Mouse (Mus musculus) bone marrow, adult 2 months (tissue): ENCODE results near the gene Pakap. TPM values are rescaled to one million over a fixed set of nuclear protein-coding genes. Genes with fewer than 3 reads are reported as not detected.

Experiments
- H3K27ac ChIP-seq: fragments of 200-500 bp; 2 replicates; pipeline ENCODE4 v1.5.1; 2012; ENCODE audit warnings: low read depth, mild to moderate bottlenecking, control low read depth, inconsistent platforms, low read length; ENCODE audit not compliant: control insufficient read depth, poor library complexity, insufficient read depth
- H3K4me1 ChIP-seq: fragments of 200-500 bp; 2 replicates; pipeline ENCODE4 v1.6.1; 2011; ENCODE audit warnings: low read length; ENCODE audit not compliant: control insufficient read depth, insufficient read depth
- H3K4me3 ChIP-seq: fragments of 200-500 bp; replicated peaks from 2 replicates; pipeline ENCODE3; 2011; ENCODE audit warnings: mild to moderate bottlenecking, low read depth, low read length, control low read depth; ENCODE audit not compliant: control insufficient read depth
- CTCF ChIP-seq: fragments of 200-500 bp; IDR thresholded peaks from 2 replicates; pipeline ENCODE4 v1.5.1; 2011; ENCODE audit warnings: low read length, control low read depth; ENCODE audit not compliant: control insufficient read depth, insufficient read depth
- POLR2A ChIP-seq: fragments of 200-500 bp; IDR thresholded peaks from 2 replicates; pipeline ENCODE4 v1.6.1; 2011; ENCODE audit warnings: low read depth, mild to moderate bottlenecking, control low read depth, low read length, borderline replicate concordance; ENCODE audit not compliant: control insufficient read depth
- WGBS: fragments of 180-500 bp; shearing (Covaris S2); methylation state at CpG from one replicate; pipeline ENCODE4 v1.1.7; 2018; 5-methylcytosine and 5-hydroxymethylcytosine counted together
- polyA plus RNA-seq: library from polyadenylated mRNA; stranded (reverse); fragments of >200 nt; gene quantifications from 2 replicates; pipeline ENCODE4 v1.2.4, GENCODE M21; 2011; ENCODE audit warnings: low replicate concordance; ENCODE audit not compliant: missing spikeins, insufficient read depth, insufficient read length

Pakap gene
- polyA plus RNA-seq, 1 experiment = 1.9 TPM

DNA sequence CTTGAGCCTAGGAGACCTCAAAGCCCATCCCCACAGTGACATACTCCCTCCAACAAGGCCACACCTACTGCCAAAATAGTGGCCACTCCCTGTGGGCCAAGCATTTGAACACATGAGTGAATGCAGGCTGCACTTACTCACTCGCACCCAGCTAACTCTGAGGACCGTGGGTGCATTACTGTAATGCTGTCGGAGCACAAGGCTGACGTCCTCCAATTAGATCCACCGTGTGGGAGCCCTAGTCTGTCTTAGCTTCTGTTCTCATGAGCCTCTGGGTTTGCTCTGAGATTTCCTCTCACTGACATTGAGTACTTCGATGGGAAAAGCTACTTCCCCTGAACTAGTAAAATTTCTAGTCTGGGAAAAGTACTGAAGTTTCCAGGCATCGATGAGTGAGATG is 258.3 kb downstream of the Pakap start:
- Histone ChIP-seq H3K4me3 (no peak overlapping the region), H3K27ac (no peak overlapping the region), H3K4me1 (no peaks in the 10 kb centered on the region; the same call in 1 of the 2 replicates)
- TF ChIP-seq POLR2A (no peak), CTCF (no peak)
- WGBS = 79% methylated on average over 7 of the region's 7 CpGs

DNA sequence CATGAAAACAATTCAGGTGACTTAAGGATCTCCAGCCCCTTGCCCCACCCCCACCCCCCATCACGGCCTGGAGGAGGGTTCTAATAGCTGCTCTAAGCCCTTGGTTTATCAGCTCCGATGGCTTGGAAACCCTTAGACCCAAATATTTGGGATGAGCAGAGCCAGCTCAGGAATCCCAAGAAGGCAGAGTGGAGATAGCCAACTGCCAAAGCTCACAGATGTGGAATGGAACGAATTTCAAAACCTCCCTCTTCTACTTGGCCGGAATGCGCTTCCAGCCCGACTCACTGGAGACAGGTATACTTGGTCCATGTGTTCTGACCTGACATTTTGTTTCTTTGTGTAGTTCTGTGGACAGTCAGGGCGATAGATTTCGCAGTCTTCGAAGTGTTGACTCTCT is 261.2 kb downstream of the Pakap start:
- H3K4me1 ChIP-seq = no peaks in the 10 kb centered on the region
- H3K4me3 ChIP-seq = no peak overlapping the region
- H3K27ac ChIP-seq = no peak overlapping the region
- TF ChIP-seq CTCF (no peak), POLR2A (no peak)
- 90% methylated on average over 9 of the region's 9 CpGs for WGBS

DNA sequence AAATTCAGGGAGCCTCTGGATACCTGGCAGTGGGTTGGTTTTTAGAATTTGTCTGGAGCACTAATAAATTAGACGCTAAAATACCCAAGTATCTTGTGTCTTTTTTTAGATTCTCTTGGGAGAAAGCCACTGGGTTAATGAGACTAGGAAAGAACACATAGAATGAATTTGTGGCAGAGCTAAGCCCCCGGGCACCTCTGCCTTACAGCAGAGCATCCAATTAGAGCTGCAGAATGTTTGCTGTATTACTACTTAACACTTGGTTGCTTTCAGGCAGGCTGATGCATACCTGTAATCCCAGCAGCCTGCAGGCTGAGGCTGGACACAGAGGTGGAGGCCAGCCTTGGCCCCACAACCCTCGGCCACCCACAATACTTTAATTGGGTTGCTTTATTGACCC is 261.8 kb downstream of the Pakap start:
- Histone ChIP-seq H3K4me3 (no peak overlapping the region), H3K4me1 (no peaks in the 10 kb centered on the region), H3K27ac (no peak overlapping the region)
- 92% methylated on average over 3 of the region's 3 CpGs for WGBS
- TF ChIP-seq CTCF (no peak), POLR2A (no peak)

DNA sequence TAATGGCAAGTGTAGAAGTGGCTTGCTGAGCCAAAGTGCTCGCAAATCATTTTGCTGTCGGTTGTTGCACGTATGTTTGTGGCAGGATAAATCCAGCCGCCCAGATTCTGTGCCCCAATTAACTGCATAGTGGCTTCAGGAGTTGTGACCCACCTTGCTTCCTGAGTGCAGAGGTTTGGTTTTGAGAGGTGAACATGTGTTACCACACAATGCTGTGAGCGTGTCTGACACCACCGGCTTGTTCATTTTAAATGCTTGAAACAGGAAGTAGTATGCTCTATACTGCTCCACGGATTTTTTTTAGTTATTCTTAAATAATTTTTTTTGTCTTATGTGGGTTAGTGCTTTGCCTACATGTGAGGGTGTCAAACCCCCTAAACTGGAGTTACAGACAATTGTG is 264.3 kb downstream of the Pakap start:
- Histone ChIP-seq H3K4me3 (no peak overlapping the region), H3K4me1 (no peaks in the 10 kb centered on the region), H3K27ac (no peak overlapping the region)
- TF ChIP-seq POLR2A (no peak), CTCF (no peak)
- WGBS = 7% methylated on average over 7 of the region's 7 CpGs

DNA sequence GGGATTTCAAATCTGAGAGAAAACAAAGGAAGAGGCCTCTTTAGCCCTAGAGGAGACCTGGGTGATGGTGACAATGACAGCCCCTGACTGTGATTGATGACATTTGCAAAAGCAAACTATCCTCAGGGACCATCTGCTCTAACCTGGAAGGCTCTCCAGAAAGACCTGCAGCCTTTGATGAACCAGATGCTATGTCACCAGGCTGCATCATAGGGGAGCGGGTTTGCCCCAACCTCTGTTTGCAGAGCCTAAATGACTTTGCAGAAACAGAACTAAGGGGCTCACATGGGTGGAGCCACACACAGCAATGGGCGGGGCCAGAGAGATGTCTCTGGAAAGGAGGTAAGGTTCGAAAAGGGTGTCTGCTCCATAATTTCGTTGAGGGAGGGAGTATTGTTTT is 265.1 kb downstream of the Pakap start:
- Histone ChIP-seq H3K27ac (no peak overlapping the region; the same call in 1 of the 2 replicates), H3K4me3 (no peak overlapping the region), H3K4me1 (no peaks in the 10 kb centered on the region)
- TF ChIP-seq POLR2A = no peak
- no peak for TF ChIP-seq CTCF
- WGBS = 59% methylated on average over 4 of the region's 4 CpGs

DNA sequence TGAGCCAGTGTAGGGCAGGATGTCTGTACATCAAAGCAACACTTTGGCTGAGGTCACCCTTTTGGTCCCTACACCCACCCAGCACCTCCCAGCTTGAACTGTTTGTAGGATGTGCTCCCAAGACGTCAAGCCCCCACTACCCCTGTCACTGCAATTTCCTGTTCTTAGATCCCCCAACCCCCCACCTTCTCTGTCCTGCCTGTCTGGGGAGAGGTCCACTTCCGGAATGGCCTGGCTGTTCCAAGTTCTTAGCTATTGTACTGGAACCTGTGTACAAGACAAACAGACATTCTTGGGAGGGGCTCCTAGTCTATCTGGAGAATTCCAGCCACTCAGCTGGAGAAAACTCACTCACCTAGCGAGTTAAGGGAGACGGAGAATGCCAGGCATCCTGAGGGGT is 266.2 kb downstream of the Pakap start:
- TF ChIP-seq POLR2A = no peak
- no peak for TF ChIP-seq CTCF
- 69% methylated on average over 4 of the region's 4 CpGs for WGBS
- H3K4me3 ChIP-seq = no peak overlapping the region
- H3K4me1 ChIP-seq = no peaks in the 10 kb centered on the region
- H3K27ac ChIP-seq = no peak overlapping the region

DNA sequence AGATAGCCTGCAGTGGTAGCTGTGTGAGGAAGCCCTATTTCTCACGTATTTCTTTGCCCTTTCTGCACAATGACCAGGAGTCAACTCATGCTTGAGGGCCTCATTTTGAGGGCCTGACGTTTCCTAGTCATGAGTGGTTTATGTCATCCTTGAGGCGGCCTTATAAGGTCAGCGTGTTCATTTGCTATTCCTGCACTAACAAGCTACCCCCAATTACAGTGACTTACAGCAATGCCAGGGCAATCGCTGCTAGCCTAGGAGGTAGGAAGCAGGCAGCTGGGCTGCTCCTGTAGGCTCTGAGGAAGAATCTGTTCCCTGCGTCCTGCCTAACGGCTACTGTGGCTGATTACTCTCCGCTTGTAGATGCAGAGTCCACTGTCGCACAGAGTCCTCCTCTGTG is 269.1 kb downstream of the Pakap start:
- Histone ChIP-seq H3K27ac (no peak overlapping the region), H3K4me1 (no peaks in the 10 kb centered on the region), H3K4me3 (no peak overlapping the region)
- no peak for TF ChIP-seq POLR2A
- TF ChIP-seq CTCF = no peak
- 78% methylated on average over 9 of the region's 9 CpGs for WGBS

DNA sequence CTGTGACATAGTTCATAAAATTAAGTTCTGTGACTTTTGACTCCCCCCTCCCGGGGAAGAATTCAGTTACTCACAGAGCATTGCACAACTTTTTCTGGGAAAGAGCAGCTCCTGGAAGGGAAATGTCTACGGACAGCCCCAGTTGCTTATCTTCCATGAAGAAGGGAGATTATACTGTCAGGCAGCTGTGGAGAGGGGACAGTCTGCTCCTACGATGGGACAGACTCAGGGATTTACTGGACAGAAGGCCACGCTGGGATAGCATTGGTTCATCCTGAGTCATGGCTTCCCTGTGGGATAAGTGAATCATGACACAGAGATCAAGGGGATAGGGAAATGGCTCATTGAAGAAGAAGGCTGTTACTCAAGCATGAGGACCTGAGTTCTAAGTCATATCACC is 271.4 kb downstream of the Pakap start:
- 63% methylated on average over 4 of the region's 4 CpGs for WGBS
- Histone ChIP-seq H3K4me1 (no peaks in the 10 kb centered on the region), H3K4me3 (no peak overlapping the region), H3K27ac (no peak overlapping the region)
- no peak for TF ChIP-seq CTCF
- no peak for TF ChIP-seq POLR2A

DNA sequence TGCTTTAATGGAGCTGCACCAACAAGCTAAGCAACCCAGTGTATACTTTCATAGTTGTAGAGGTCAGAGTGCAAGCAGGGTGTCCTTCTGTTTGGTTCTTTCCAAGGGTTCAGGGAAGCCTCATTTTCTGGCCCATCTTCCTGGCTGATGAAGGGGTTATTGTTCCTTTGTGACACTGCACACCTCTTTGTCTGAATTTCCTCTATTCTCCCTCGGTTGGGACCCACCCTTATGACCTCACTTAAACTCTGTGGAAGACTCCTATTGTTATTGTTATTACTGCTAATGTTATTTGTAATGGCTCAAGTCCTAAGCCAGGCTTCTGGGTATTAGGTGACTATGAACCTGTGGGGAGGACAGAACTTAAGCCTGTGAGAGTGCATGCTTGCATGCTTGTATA is 273.9 kb downstream of the Pakap start:
- no peak overlapping the region for H3K4me3 ChIP-seq
- TF ChIP-seq CTCF (no peak), POLR2A (no peak)
- WGBS = 44% methylated on average over 1 of the region's 1 CpGs
- H3K4me1 ChIP-seq = no peaks in the 10 kb centered on the region
- no peak overlapping the region for H3K27ac ChIP-seq
